Mouse (Mus musculus): ENCODE results near the gene Nxph1. TPM values are rescaled to one million over a fixed set of nuclear protein-coding genes. Genes with fewer than 3 reads are reported as not detected.

Nxph1 gene
- 0.11 TPM in 1 of 2 replicates, not detected in the other for polyA plus RNA-seq (2012; rRNA removed)

- H3K36me3 ChIP-seq (ENCODE audit: control insufficient read depth, insufficient read depth, low read length), result no peaks in the 10 kb centered on the region
- peaks cover 4% of the 10 kb centered on the region; the same call in 1 of the 2 replicates for H3K4me1 ChIP-seq (ENCODE audit: control insufficient read depth, insufficient read depth, low read length)
- H3K27me3 ChIP-seq (replicated peaks; ENCODE audit: control insufficient read depth, insufficient read depth, low read length), result peaks cover 4% of the 10 kb centered on the region
- 3% methylated on average over 16 of the region's 16 CpGs for WGBS
- no peak within 1 kb of the TSS for H3K4me3 ChIP-seq (ENCODE audit: insufficient read depth, low read depth, low read length)
- DNase-seq, result no peak
- H3K27ac ChIP-seq (ENCODE audit: insufficient read depth, low read depth, low read length), result no peak within 1 kb of the TSS
- TF ChIP-seq POLR2A (IDR thresholded peaks at IDR 0.05; ENCODE audit: low read depth, low read length) (no peak), CTCF (conservative IDR thresholded peaks at IDR 0.05; ENCODE audit: insufficient read depth, insufficient read length, low read depth, low read length) (no peak)
These were observed at the start of gene Nxph1 for GRCm38 (mm10) chr6:8948131-8948470. Nxph1 (plus strand) TSS chr6:8948431.

GRCm38 (mm10) chr6:8900021-8900728, 48.1 kb upstream of the Nxph1 start:
- WGBS, result 86% methylated on average over 7 of the region's 7 CpGs
- no peak overlapping the region for H3K27ac ChIP-seq (ENCODE audit: insufficient read depth, low read depth, low read length)
- DNase-seq, result no peak
- no peaks in the 10 kb centered on the region for H3K27me3 ChIP-seq (replicated peaks; ENCODE audit: control insufficient read depth, insufficient read depth, low read length)
- no peak overlapping the region for H3K4me3 ChIP-seq (ENCODE audit: insufficient read depth, low read depth, low read length)
- no peaks in the 10 kb centered on the region for H3K4me1 ChIP-seq (ENCODE audit: control insufficient read depth, insufficient read depth, low read length)
- H3K36me3 ChIP-seq (ENCODE audit: control insufficient read depth, insufficient read depth, low read length), result no peaks in the 10 kb centered on the region
- no peak for TF ChIP-seq CTCF (conservative IDR thresholded peaks at IDR 0.05; ENCODE audit: insufficient read depth, insufficient read length, low read depth, low read length)
- no peak for TF ChIP-seq POLR2A (IDR thresholded peaks at IDR 0.05; ENCODE audit: low read depth, low read length)

- Histone ChIP-seq H3K36me3 (ENCODE audit: control insufficient read depth, insufficient read depth, low read length) (no peaks in the 10 kb centered on the region), H3K4me3 (ENCODE audit: insufficient read depth, low read depth, low read length) (no peak overlapping the region), H3K27ac (ENCODE audit: insufficient read depth, low read depth, low read length) (no peak overlapping the region), H3K4me1 (ENCODE audit: control insufficient read depth, insufficient read depth, low read length) (no peaks in the 10 kb centered on the region), H3K27me3 (replicated peaks; ENCODE audit: control insufficient read depth, insufficient read depth, low read length) (no peaks in the 10 kb centered on the region)
- DNase-seq, result no peak
- TF ChIP-seq CTCF (conservative IDR thresholded peaks at IDR 0.05; ENCODE audit: insufficient read depth, insufficient read length, low read depth, low read length), result no peak
- WGBS, result 42% methylated on average over 2 of the region's 2 CpGs
These were observed 47.5 kb upstream of the Nxph1 start for GRCm38 (mm10) chr6:8900729-8901122.

DNA sequence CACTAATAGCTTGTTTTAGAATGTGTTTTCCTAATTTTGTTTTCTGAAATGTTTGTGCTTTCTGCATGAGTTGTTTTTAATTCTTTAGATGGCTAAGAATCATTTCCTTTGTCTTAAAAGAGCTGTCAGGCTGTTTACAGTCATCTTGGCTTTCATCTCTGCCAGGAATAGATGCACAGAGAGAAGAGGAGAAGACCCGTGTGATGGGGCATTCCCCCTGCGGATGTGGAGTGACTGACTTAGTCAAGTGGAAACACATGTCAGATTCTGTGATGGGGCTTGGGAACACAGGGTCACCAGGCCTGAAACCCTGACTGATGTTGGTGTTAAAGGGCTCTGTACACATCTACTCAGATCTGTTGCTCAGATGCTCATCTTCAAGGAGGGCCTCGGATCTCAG, 40.3 kb upstream of the Nxph1 start:
- 63% methylated on average over 3 of the region's 3 CpGs for WGBS
- TF ChIP-seq POLR2A (IDR thresholded peaks at IDR 0.05; ENCODE audit: low read depth, low read length) (no peak), CTCF (conservative IDR thresholded peaks at IDR 0.05; ENCODE audit: insufficient read depth, insufficient read length, low read depth, low read length) (no peak)
- no peak overlapping the region for H3K27ac ChIP-seq (ENCODE audit: insufficient read depth, low read depth, low read length)
- H3K4me3 ChIP-seq (ENCODE audit: insufficient read depth, low read depth, low read length), result no peak overlapping the region
- no peaks in the 10 kb centered on the region for H3K36me3 ChIP-seq (ENCODE audit: control insufficient read depth, insufficient read depth, low read length)
- H3K4me1 ChIP-seq (ENCODE audit: control insufficient read depth, insufficient read depth, low read length), result no peaks in the 10 kb centered on the region
- no peaks in the 10 kb centered on the region for H3K27me3 ChIP-seq (replicated peaks; ENCODE audit: control insufficient read depth, insufficient read depth, low read length)
- no peak for DNase-seq

DNA sequence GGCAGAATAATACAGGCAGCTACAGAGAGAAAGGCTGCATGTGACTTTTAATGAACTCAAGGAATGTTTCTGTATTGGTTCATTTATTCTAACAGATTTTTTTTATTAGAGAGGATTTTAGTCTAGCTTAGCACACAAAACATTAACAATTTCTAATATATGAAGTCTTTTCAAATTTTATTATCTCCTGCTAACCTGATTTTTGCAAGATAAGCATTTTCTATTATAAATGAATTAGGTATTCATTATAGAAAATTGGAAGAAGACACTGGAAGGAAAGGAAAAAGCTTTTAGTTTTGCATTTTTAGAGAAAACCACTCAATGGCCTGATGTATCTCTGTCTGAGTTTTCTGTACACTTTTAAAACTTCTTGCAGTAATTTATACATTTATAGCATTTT, 34.8 kb upstream of the Nxph1 start:
- Histone ChIP-seq H3K27ac (ENCODE audit: insufficient read depth, low read depth, low read length) (no peak overlapping the region), H3K27me3 (replicated peaks; ENCODE audit: control insufficient read depth, insufficient read depth, low read length) (no peaks in the 10 kb centered on the region), H3K4me3 (ENCODE audit: insufficient read depth, low read depth, low read length) (no peak overlapping the region), H3K4me1 (ENCODE audit: control insufficient read depth, insufficient read depth, low read length) (no peaks in the 10 kb centered on the region), H3K36me3 (ENCODE audit: control insufficient read depth, insufficient read depth, low read length) (no peaks in the 10 kb centered on the region)
- no peak for DNase-seq
- no peak for TF ChIP-seq CTCF (conservative IDR thresholded peaks at IDR 0.05; ENCODE audit: insufficient read depth, insufficient read length, low read depth, low read length)
- no peak for TF ChIP-seq POLR2A (IDR thresholded peaks at IDR 0.05; ENCODE audit: low read depth, low read length)

- no peaks in the 10 kb centered on the region for H3K36me3 ChIP-seq (ENCODE audit: control insufficient read depth, insufficient read depth, low read length)
- no peak overlapping the region for H3K4me3 ChIP-seq (ENCODE audit: insufficient read depth, low read depth, low read length)
- H3K27me3 ChIP-seq (replicated peaks; ENCODE audit: control insufficient read depth, insufficient read depth, low read length), result no peaks in the 10 kb centered on the region
- no peak for DNase-seq
- 85% methylated on average over 3 of the region's 3 CpGs for WGBS
- no peak overlapping the region for H3K27ac ChIP-seq (ENCODE audit: insufficient read depth, low read depth, low read length)
- TF ChIP-seq POLR2A (IDR thresholded peaks at IDR 0.05; ENCODE audit: low read depth, low read length), result no peak
- TF ChIP-seq CTCF (conservative IDR thresholded peaks at IDR 0.05; ENCODE audit: insufficient read depth, insufficient read length, low read depth, low read length), result no peak
- no peaks in the 10 kb centered on the region for H3K4me1 ChIP-seq (ENCODE audit: control insufficient read depth, insufficient read depth, low read length)
These were observed 33.5 kb upstream of the Nxph1 start for GRCm38 (mm10) chr6:8914682-8915081.

- Histone ChIP-seq H3K27ac (ENCODE audit: insufficient read depth, low read depth, low read length) (no peak overlapping the region), H3K27me3 (replicated peaks; ENCODE audit: control insufficient read depth, insufficient read depth, low read length) (no peaks in the 10 kb centered on the region), H3K36me3 (ENCODE audit: control insufficient read depth, insufficient read depth, low read length) (no peaks in the 10 kb centered on the region), H3K4me3 (ENCODE audit: insufficient read depth, low read depth, low read length) (no peak overlapping the region), H3K4me1 (ENCODE audit: control insufficient read depth, insufficient read depth, low read length) (no peaks in the 10 kb centered on the region)
- WGBS, result 68% methylated on average over 6 of the region's 6 CpGs
- no peak for TF ChIP-seq POLR2A (IDR thresholded peaks at IDR 0.05; ENCODE audit: low read depth, low read length)
- no peak for TF ChIP-seq CTCF (conservative IDR thresholded peaks at IDR 0.05; ENCODE audit: insufficient read depth, insufficient read length, low read depth, low read length)
- no peak for DNase-seq
These were observed 23.8 kb upstream of the Nxph1 start for GRCm38 (mm10) chr6:8924481-8924880.
